Mouse (Mus musculus): ENCODE measurements at regions not wholly inside any gene's neighbourhood (a gene's known extent, or its start where the extent isn't known, plus 50 kb on each side); places are given as distances from the start of the nearest gene placed in this dataset.

DNA sequence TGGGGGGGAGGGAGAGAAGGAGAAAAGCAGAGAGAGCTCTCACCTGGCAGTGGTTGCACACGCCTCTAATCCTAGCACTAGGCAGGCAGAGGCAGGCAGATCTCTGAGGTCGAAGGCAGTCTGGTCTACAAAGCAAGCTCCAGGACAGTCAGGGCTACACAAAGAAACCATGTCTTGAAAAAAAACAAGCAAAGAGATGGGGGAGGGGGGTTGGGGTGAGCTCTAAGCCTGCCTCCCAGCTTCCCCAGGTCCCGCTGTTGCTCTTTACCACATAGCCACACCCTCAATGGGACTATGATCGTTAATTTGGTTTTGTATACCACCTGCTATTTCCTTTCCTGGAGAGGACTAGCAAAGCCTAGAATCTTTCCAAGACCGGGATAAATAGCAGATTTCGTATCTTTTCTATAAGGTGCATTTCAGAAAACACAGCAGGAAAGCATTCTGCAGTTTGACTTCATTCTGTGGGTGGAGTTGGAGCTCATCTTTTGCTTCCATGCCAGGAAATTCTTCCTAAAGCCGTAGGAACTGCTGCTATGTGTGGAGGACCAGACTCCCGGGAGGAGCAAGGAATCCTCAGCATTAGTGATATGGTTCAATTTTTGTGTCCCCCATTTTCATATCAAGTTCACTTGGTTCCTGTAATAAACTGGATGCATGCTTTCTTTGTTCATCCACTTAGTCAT lies 52.7 kb upstream of the Rgma start:
- no peak for TF ChIP-seq POLR2A (IDR thresholded peaks at IDR 0.05; ENCODE audit: insufficient read length, low read depth)
- TF ChIP-seq TCF12 (IDR thresholded peaks at IDR 0.05; ENCODE audit: insufficient read depth, poor library complexity, severe bottlenecking) = no peak
- no peak for TF ChIP-seq POLR2AphosphoS2 (IDR thresholded peaks at IDR 0.05; ENCODE audit: insufficient read length, low read depth)
- TF ChIP-seq USF1 (IDR thresholded peaks at IDR 0.05; ENCODE audit: low read depth) = no peak
- no peak for TF ChIP-seq MAX (IDR thresholded peaks at IDR 0.05; ENCODE audit: low read depth)
- TF ChIP-seq MYOG (IDR thresholded peaks at IDR 0.05; ENCODE audit: control insufficient read depth in 1 of 3, insufficient read depth in 1 of 3, insufficient read length in 2 of 3, low read depth in 2 of 3) = no peak
